Mouse (Mus musculus): ENCODE results near the gene Rbfox3.

GRCm38 (mm10) chr11:118723166-118723565 lies 188.2 kb downstream of the Rbfox3 start:
- TF ChIP-seq CTCF (IDR thresholded peaks at IDR 0.05; ENCODE audit: low read depth) = no peak
- TF ChIP-seq EP300 (IDR thresholded peaks at IDR 0.05; ENCODE audit: low read depth) = no peak

All from liver, embryonic 14.5 days (tissue).